Mouse (Mus musculus) brain, embryonic 14.5 days (tissue): Measurements from ENCODE around the gene C1ql1.
A peak's percentile ranks its signal among the peaks of the same experiment; 100 is the strongest.

Experiments
- CTCF ChIP-seq: fragments of 200-500 bp; IDR thresholded peaks from 2 replicates; pipeline ENCODE4 v1.5.1; 2012; ENCODE audit warnings: inconsistent platforms, mild to moderate bottlenecking, moderate library complexity, borderline replicate concordance; ENCODE audit not compliant: insufficient read depth, insufficient read length; ENCODE audit errors: extremely low read depth
- POLR2A ChIP-seq: fragments of 200-500 bp; IDR thresholded peaks from 2 replicates; pipeline ENCODE4 v1.6.1; 2012; ENCODE audit warnings: mild to moderate bottlenecking, inconsistent platforms, borderline replicate concordance; ENCODE audit not compliant: poor library complexity, insufficient read depth, insufficient read length, severe bottlenecking; ENCODE audit errors: extremely low read depth

GRCm38 (mm10) chr11:102925351-102925717 is 21.2 kb downstream of the C1ql1 start:
- TF ChIP-seq CTCF (peak; percentile 32; the same call in 1 of the 2 replicates), POLR2A (no peak)
